Mouse (Mus musculus): ENCODE results near the gene Nxpe5. TPM values are rescaled to one million over a fixed set of nuclear protein-coding genes. Genes with fewer than 3 reads are reported as not detected.

Nxpe5 gene
- polyA plus RNA-seq, 1 experiment from 2014 or later, result not detected

DNA sequence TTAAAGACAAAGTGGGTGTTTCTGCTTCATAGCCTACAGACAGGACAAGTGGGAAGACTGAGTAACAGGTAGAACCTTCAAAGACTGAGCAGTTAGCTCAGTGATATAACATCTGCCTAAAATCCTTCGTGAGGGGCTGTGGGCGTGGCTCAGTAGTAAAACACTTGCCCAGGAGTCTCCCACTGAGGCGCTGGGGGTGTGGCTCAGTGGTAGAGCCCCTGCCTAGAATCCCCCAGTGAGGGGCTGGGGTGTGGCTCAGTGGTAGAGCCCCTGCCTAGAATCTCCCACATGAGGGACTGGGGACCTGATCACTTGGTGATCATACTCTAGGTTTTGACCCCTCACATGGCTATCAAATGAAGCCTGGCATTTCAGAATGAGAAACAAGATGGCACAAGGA lies 32.4 kb downstream of the Nxpe5 start:
- Histone ChIP-seq H3K4me3 (ENCODE audit: low read length) (no peak overlapping the region), H3K4me1 (ENCODE audit: control insufficient read depth, insufficient read depth, low read length) (peaks cover 30% of the 10 kb centered on the region), H3K9me3 (ENCODE audit: control insufficient read depth, low read length) (no peaks in the 10 kb centered on the region), H3K27me3 (replicated peaks; ENCODE audit: control insufficient read depth, insufficient read depth, low read length) (no peaks in the 10 kb centered on the region), H3K4me2 (ENCODE audit: low read depth, low read length) (no peak overlapping the region), H3K9ac (ENCODE audit: low read depth, low read length) (no peak overlapping the region), H3K36me3 (ENCODE audit: control insufficient read depth, insufficient read depth, low read length) (peaks cover 23% of the 10 kb centered on the region), H3K27ac (ENCODE audit: low read length) (no peak overlapping the region)
- no peak for ATAC-seq
- 78% methylated on average over 3 of the region's 3 CpGs for WGBS

DNA sequence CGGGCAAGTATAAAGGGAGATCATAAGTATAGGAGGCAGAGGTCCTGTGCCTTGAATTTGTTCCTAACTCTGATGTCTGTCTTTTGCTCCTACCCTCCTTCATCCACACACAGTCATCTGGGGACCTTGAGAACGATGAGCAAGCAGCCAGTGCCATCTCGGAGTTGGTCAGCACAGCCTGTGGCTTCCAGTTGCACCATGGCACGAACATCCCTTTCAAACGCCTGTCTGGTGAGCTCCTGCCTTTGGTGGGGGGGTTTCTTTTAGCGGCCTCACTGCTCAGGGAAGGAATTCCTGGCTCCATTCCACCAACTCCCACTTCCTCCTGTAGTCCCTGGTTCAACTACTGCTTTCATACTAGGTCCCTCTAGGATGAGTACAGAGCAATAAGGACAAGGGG lies 32.8 kb downstream of the Nxpe5 start:
- ATAC-seq, result no peak
- H3K4me3 ChIP-seq (ENCODE audit: low read length), result no peak overlapping the region
- WGBS, result 78% methylated on average over 6 of the region's 6 CpGs
- H3K9me3 ChIP-seq (ENCODE audit: control insufficient read depth, low read length), result no peaks in the 10 kb centered on the region
- H3K27ac ChIP-seq (ENCODE audit: low read length), result no peak overlapping the region
- H3K4me1 ChIP-seq (ENCODE audit: control insufficient read depth, insufficient read depth, low read length), result peaks cover 30% of the 10 kb centered on the region
- H3K4me2 ChIP-seq (ENCODE audit: low read depth, low read length), result no peak overlapping the region
- peaks cover 23% of the 10 kb centered on the region for H3K36me3 ChIP-seq (ENCODE audit: control insufficient read depth, insufficient read depth, low read length)
- H3K27me3 ChIP-seq (replicated peaks; ENCODE audit: control insufficient read depth, insufficient read depth, low read length), result no peaks in the 10 kb centered on the region
- no peak overlapping the region; the same call in 1 of the 2 replicates for H3K9ac ChIP-seq (ENCODE audit: low read depth, low read length)

DNA sequence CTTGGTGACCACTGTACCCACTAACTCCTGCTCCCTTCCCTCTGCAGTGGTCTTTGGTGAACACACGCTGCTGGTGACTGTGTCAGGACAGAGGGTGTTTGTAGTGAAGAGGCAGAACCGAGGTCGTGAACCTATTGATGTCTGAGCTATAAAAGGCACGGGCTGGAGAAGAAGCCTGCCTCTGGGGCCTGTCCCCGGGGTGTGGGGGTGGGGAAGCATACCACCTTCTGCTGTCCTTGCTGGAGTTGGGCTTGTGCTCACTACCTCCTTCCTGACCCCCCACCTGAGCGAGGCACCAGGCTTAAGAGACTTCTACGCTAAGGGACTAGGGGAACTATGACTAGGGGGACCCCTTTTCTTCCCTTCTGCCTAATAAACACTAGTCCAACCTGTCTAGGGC lies 33.3 kb downstream of the Nxpe5 start:
- Histone ChIP-seq H3K4me3 (ENCODE audit: low read length) (no peak overlapping the region), H3K27me3 (replicated peaks; ENCODE audit: control insufficient read depth, insufficient read depth, low read length) (no peaks in the 10 kb centered on the region), H3K4me1 (ENCODE audit: control insufficient read depth, insufficient read depth, low read length) (peaks cover 30% of the 10 kb centered on the region), H3K36me3 (ENCODE audit: control insufficient read depth, insufficient read depth, low read length) (peaks cover 23% of the 10 kb centered on the region), H3K27ac (ENCODE audit: low read length) (no peak overlapping the region), H3K9ac (ENCODE audit: low read depth, low read length) (no peak overlapping the region; the same call in 1 of the 2 replicates), H3K9me3 (ENCODE audit: control insufficient read depth, low read length) (no peaks in the 10 kb centered on the region), H3K4me2 (ENCODE audit: low read depth, low read length) (no peak overlapping the region)
- ATAC-seq, result no peak
- 53% methylated on average over 7 of the region's 7 CpGs for WGBS

DNA sequence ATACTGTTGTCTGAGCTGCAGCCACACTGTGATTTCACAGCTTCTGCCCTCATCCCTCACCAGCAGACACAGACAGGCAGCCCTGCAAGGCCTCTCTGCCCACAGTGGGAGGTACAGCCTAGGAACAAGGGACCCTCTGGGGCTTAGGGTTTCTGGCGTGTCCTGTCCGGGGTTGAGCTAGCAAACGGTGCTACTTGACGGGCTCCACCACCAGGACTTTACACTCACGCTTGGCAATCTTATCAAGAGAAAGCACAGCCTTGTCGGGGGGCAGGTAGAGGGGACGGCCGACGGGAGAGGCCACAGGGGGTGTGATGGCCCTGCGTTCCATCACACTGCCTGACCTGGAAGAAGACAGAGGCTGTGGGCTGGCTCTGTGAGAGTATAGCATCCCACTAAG lies 34.4 kb downstream of the Nxpe5 start:
- WGBS, result 73% methylated on average over 10 of the region's 10 CpGs
- peaks cover 23% of the 10 kb centered on the region for H3K36me3 ChIP-seq (ENCODE audit: control insufficient read depth, insufficient read depth, low read length)
- H3K27me3 ChIP-seq (replicated peaks; ENCODE audit: control insufficient read depth, insufficient read depth, low read length), result no peaks in the 10 kb centered on the region
- no peak overlapping the region for H3K27ac ChIP-seq (ENCODE audit: low read length)
- no peak for ATAC-seq
- peaks cover 24% of the 10 kb centered on the region for H3K4me1 ChIP-seq (ENCODE audit: control insufficient read depth, insufficient read depth, low read length)
- no peak overlapping the region for H3K4me2 ChIP-seq (ENCODE audit: low read depth, low read length)
- 0 out of 2 replicates have a peak overlapping the region, but pooled peaks have one; percentile 24 for H3K9ac ChIP-seq (ENCODE audit: low read depth, low read length)
- no peak overlapping the region for H3K4me3 ChIP-seq (ENCODE audit: low read length)
- no peaks in the 10 kb centered on the region for H3K9me3 ChIP-seq (ENCODE audit: control insufficient read depth, low read length)

- 0 out of 2 replicates have a peak overlapping the region, but pooled peaks have one; percentile 24 for H3K9ac ChIP-seq (ENCODE audit: low read depth, low read length)
- H3K9me3 ChIP-seq (ENCODE audit: control insufficient read depth, low read length), result no peaks in the 10 kb centered on the region
- H3K27me3 ChIP-seq (replicated peaks; ENCODE audit: control insufficient read depth, insufficient read depth, low read length), result no peaks in the 10 kb centered on the region
- no peak overlapping the region for H3K4me3 ChIP-seq (ENCODE audit: low read length)
- H3K4me1 ChIP-seq (ENCODE audit: control insufficient read depth, insufficient read depth, low read length), result peaks cover 24% of the 10 kb centered on the region
- no peak overlapping the region for H3K4me2 ChIP-seq (ENCODE audit: low read depth, low read length)
- peaks cover 23% of the 10 kb centered on the region for H3K36me3 ChIP-seq (ENCODE audit: control insufficient read depth, insufficient read depth, low read length)
- 74% methylated on average over 11 of the region's 11 CpGs for WGBS
- no peak for ATAC-seq
- H3K27ac ChIP-seq (ENCODE audit: low read length), result no peak overlapping the region
Measured at GRCm38 (mm10) chr5:138260834-138261233, 35.1 kb downstream of the Nxpe5 start.

GRCm38 (mm10) chr5:138262001-138262400 lies 36.3 kb downstream of the Nxpe5 start:
- H3K9ac ChIP-seq (ENCODE audit: low read depth, low read length), result no peak overlapping the region
- H3K4me3 ChIP-seq (ENCODE audit: low read length), result no peak overlapping the region

DNA sequence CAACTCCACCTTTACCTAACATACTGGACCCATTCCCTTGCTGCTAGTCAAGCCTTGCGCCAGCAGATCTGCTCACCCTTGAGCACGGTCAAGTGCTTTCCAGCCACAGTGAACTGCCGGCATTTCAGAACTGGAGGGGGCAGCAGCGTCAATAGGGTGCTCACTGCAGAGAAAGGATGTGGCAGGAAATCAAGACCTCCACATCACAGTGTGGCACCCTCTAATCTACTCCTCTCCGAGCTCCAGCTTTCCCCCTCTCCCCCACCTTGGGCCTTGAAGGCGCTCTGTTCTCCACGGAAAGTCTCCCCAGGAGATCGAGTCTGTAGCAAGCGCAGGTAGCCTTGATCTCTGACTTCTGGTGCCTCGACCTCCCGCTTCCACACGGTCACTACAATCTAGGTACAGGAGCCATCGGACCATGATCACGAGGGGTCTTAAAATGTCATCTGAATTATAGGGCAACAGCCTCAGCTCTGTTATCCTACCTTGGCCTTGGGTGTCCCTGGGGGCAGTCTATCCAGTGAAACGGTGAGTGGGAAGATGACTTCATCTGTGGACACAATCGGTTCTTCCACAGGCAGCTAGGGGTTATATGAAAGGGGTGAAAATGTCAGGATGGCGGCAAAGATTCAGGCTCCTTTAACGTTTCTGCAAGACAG lies 37.0 kb downstream of the Nxpe5 start:
- WGBS, result 63% methylated on average over 18 of the region's 18 CpGs
- Histone ChIP-seq H3K4me1 (ENCODE audit: control insufficient read depth, insufficient read depth, low read length) (peaks cover 19% of the 10 kb centered on the region), H3K4me2 (ENCODE audit: low read depth, low read length) (peak overlapping the region; percentile 99), H3K36me3 (ENCODE audit: control insufficient read depth, insufficient read depth, low read length) (peaks cover 23% of the 10 kb centered on the region), H3K27ac (ENCODE audit: low read length) (no peak overlapping the region), H3K4me3 (ENCODE audit: low read length) (peak overlapping the region; percentile 86), H3K9ac (ENCODE audit: low read depth, low read length) (peak overlapping the region; percentile 89), H3K27me3 (replicated peaks; ENCODE audit: control insufficient read depth, insufficient read depth, low read length) (no peaks in the 10 kb centered on the region), H3K9me3 (ENCODE audit: control insufficient read depth, low read length) (no peaks in the 10 kb centered on the region)
- no peak for ATAC-seq

More at GRCm38 (mm10) chr5:138262001-138262400, 36.3 kb downstream of the Nxpe5 start:
- WGBS, result 68% methylated on average over 4 of the region's 4 CpGs
- no peak for ATAC-seq
- H3K36me3 ChIP-seq (ENCODE audit: control insufficient read depth, insufficient read depth, low read length), result peaks cover 23% of the 10 kb centered on the region
- H3K4me2 ChIP-seq (ENCODE audit: low read depth, low read length), result 0 out of 2 replicates have a peak overlapping the region, but pooled peaks have one; percentile 99
- H3K4me1 ChIP-seq (ENCODE audit: control insufficient read depth, insufficient read depth, low read length), result peaks cover 19% of the 10 kb centered on the region
- no peak overlapping the region for H3K27ac ChIP-seq (ENCODE audit: low read length)
- no peaks in the 10 kb centered on the region for H3K9me3 ChIP-seq (ENCODE audit: control insufficient read depth, low read length)
- H3K27me3 ChIP-seq (replicated peaks; ENCODE audit: control insufficient read depth, insufficient read depth, low read length), result no peaks in the 10 kb centered on the region

DNA sequence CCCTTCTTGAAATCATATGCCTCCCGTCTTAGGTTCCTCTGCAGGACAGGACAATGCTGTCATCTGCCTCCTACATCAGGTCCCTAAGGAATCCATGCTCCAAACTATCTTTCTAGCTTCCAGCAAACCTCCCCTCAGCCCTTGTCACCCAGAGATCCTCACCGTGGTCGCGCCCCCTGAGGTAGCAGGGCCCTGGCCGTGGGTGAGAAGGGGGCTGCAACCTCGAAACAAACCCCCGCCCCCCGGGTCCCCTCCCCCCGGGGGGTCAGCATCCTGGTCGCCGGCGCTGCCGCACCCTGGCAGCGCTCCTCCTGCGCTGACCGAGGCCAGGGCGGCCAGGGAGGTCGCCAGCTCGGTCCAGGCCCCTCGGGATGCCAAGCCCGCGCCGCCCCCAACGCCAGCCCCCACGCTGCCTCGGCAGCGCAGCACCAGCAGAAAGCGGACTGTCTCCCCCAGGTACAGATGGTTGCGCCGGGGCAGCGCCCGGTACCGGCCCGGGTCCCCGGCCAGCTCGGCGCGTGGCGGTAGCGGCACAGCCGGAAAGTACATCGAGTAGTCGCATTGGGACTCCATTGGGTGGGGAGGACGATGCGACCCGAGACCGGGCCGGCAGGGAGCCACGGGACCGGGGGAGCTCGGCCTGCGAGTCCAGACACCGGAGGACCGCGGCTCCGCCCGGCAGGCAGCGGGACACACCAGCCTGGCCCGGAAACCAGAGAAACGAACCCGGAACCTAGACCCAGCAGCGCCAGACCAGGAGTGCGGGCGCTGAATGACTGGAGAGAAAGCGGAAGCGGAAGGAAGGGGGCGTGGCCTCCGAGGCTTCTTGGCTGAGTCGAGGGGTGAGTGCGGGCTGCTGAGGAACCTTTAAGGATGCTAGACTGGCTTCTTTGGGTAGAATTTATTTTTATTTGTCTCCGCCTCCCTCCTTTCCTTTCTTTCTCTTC lies 37.8 kb downstream of the Nxpe5 start, which contains the start of gene BC037034:
BC037034 (minus strand) TSS at position 774 of the 947 bp plus-strand sequence.
- H3K4me1 ChIP-seq (ENCODE audit: control insufficient read depth, insufficient read depth, low read length), result peaks cover 19% of the 10 kb centered on the region
- H3K9me3 ChIP-seq (ENCODE audit: control insufficient read depth, low read length), result no peaks in the 10 kb centered on the region
- H3K4me3 ChIP-seq (ENCODE audit: low read length), result peak within 1 kb of the TSS; percentile 86
- peak; percentile 92 for ATAC-seq
- peak within 1 kb of the TSS; percentile 80 for H3K27ac ChIP-seq (ENCODE audit: low read length)
- no peaks in the 10 kb centered on the region for H3K27me3 ChIP-seq (replicated peaks; ENCODE audit: control insufficient read depth, insufficient read depth, low read length)
- WGBS, result under 1% methylated on average over 71 of the region's 71 CpGs
- H3K36me3 ChIP-seq (ENCODE audit: control insufficient read depth, insufficient read depth, low read length), result peaks cover 22% of the 10 kb centered on the region
- H3K4me2 ChIP-seq (ENCODE audit: low read depth, low read length), result peak within 1 kb of the TSS; percentile 99
- peak within 1 kb of the TSS; percentile 89 for H3K9ac ChIP-seq (ENCODE audit: low read depth, low read length)

- H3K9me3 ChIP-seq (ENCODE audit: control insufficient read depth, low read length), result no peaks in the 10 kb centered on the region
- H3K4me3 ChIP-seq (ENCODE audit: low read length), result peak overlapping the region; percentile 86
- peaks cover 19% of the 10 kb centered on the region for H3K4me1 ChIP-seq (ENCODE audit: control insufficient read depth, insufficient read depth, low read length)
- peak overlapping the region; percentile 89 for H3K9ac ChIP-seq (ENCODE audit: low read depth, low read length)
- H3K27me3 ChIP-seq (replicated peaks; ENCODE audit: control insufficient read depth, insufficient read depth, low read length), result no peaks in the 10 kb centered on the region
- ATAC-seq, result no peak
- H3K4me2 ChIP-seq (ENCODE audit: low read depth, low read length), result peak overlapping the region; percentile 99
- H3K36me3 ChIP-seq (ENCODE audit: control insufficient read depth, insufficient read depth, low read length), result peaks cover 16% of the 10 kb centered on the region
- 10% methylated on average over 6 of the region's 6 CpGs for WGBS
- H3K27ac ChIP-seq (ENCODE audit: low read length), result 0 out of 2 replicates have a peak overlapping the region, but pooled peaks have one; percentile 1
Measured at GRCm38 (mm10) chr5:138264207-138264578, 38.5 kb downstream of the Nxpe5 start.

Measured in intestine, embryonic 16.5 days (tissue).